Mouse (Mus musculus): ENCODE results near the gene Tex101. TPM values are rescaled to one million over a fixed set of nuclear protein-coding genes. Genes with fewer than 3 reads are reported as not detected.

Tex101 gene
- not detected in 2 replicates for polyA plus RNA-seq (2021; fragmentation: Nextera tagmentation)
- long read RNA-seq, experiment 1, result 0 reads
- long read RNA-seq, experiment 2, result 0 reads

DNA sequence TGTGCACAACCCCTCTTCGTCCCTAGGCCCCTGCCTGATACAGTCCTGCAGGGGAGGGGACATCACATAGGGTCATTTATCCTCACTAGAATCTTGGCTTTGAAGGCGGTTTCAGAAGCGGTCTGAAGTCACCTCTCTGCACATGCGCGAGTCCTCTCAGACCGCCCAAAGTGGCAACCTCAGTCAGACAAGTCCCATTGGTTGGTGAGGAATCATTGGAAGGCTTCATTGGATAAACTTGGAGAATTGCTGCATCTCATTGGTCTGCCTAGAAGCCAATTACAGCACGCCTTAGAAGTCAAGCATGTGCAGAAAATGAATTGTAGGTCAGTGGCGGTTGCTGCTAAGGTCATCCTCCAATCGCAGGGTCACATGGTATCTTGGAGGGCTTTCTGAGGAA, at the start of gene Tex101:
Gene Tex101, minus strand, starts transcription at position 101 of the 400 bp plus-strand sequence.

DNA sequence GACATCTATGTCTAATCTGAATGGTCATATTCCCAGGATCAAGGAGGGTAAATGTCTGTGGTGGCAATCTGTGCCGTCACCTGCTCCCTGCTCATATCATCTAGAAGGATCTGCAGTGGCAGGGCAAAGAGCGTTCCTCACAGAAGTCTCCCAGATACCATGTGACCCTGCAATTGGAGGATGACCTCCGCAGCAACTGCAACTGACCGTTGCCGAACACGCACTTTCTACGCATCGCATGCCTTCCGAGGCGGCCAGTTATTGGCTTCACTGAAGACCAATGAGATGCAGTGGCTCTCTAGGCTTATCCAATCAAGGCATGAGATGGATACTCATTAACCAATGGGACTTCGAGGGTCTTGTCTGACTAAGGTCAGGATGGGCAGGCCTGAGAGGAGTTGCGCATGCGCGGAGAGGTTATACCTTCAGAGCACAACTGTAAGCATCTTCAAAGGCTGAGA, 32.4 kb upstream of the Tex101 start, which contains the start of gene BC049730:
Gene BC049730, plus strand, starts transcription at position 411 of the 461 bp plus-strand sequence.

DNA sequence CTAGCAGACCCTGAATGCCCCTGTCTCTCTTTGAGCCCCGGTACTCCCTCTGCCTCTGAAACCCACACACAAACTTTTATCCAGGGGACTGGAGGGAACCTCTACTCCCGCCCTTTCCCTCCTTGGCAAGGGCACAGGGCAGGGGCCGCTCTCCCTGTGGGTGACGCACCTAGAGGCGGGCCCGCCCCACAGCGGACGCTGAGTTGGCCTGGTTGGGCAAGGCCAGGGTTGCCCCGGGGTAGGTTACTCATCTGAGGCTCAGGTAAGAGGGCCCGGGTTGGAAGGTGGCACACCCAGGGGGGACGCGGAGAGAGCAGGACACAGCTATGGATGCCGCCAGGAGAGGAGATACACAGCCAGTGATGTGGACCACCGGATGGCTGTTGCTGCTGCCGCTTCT, 40.2 kb downstream of the Tex101 start, which contains the start of gene Lypd3:
Gene Lypd3, plus strand, starts transcription at position 287 of the 400 bp plus-strand sequence.

Other genes with a start within 250 kb of the Tex101 start
- not detected in 2 replicates for gene Irgc1, start 224.4 kb downstream of the Tex101 start, polyA plus RNA-seq (2021; fragmentation: Nextera tagmentation)
- gene Plaur, start 214.2 kb downstream of the Tex101 start, polyA plus RNA-seq (2021; fragmentation: Nextera tagmentation), result 0.78 and 0.88 TPM in 2 replicates
- gene Cadm4, start 194.7 kb downstream of the Tex101 start, polyA plus RNA-seq (2021; fragmentation: Nextera tagmentation), result 4.5 and 5.0 TPM in 2 replicates
- 91.6 and 96.3 TPM in 2 replicates for gene Zfp428, start 169.7 kb downstream of the Tex101 start, polyA plus RNA-seq (2021; fragmentation: Nextera tagmentation)
- not detected in 2 replicates for gene AC161166.1, start 164.2 kb downstream of the Tex101 start, polyA plus RNA-seq (2021; fragmentation: Nextera tagmentation)
- 9.7 and 10.2 TPM in 2 replicates for gene Irgq, start 146.0 kb downstream of the Tex101 start, polyA plus RNA-seq (2021; fragmentation: Nextera tagmentation)
- gene Pinlyp, start 130.6 kb downstream of the Tex101 start, polyA plus RNA-seq (2021; fragmentation: Nextera tagmentation), result not detected in 2 replicates
- gene Xrcc1, start 130.4 kb downstream of the Tex101 start, polyA plus RNA-seq (2021; fragmentation: Nextera tagmentation), result 27.8 and 31.3 TPM in 2 replicates
- 30.0 and 33.3 TPM in 2 replicates for gene Ethe1, start 89.1 kb downstream of the Tex101 start, polyA plus RNA-seq (2021; fragmentation: Nextera tagmentation)
- 7.2 and 10.3 TPM in 2 replicates for gene Zfp575, start 89.0 kb downstream of the Tex101 start, polyA plus RNA-seq (2021; fragmentation: Nextera tagmentation)
- gene Phldb3, start 65.9 kb downstream of the Tex101 start, polyA plus RNA-seq (2021; fragmentation: Nextera tagmentation), result not detected in 2 replicates
- not detected in 2 replicates for gene Lypd3, start 40.1 kb downstream of the Tex101 start, polyA plus RNA-seq (2021; fragmentation: Nextera tagmentation)
- not detected in 2 replicates for gene BC049730, start 32.6 kb upstream of the Tex101 start, polyA plus RNA-seq (2021; fragmentation: Nextera tagmentation)
- not detected in 2 replicates for gene Gm4763, start 50.2 kb upstream of the Tex101 start, polyA plus RNA-seq (2021; fragmentation: Nextera tagmentation)
- 0.05 and 0.11 TPM in 2 replicates for gene Cd177, start 83.6 kb upstream of the Tex101 start, polyA plus RNA-seq (2021; fragmentation: Nextera tagmentation)
- 0.18 TPM in 1 of 2 replicates, not detected in the other for gene Ceacam10, start 100.5 kb upstream of the Tex101 start, polyA plus RNA-seq (2021; fragmentation: Nextera tagmentation)
- 3.4 and 3.5 TPM in 2 replicates for gene Gm9844, start 185.5 kb upstream of the Tex101 start, polyA plus RNA-seq (2021; fragmentation: Nextera tagmentation)
- gene Lypd4, start 193.3 kb upstream of the Tex101 start, polyA plus RNA-seq (2021; fragmentation: Nextera tagmentation), result not detected in 2 replicates
- not detected in 2 replicates for gene Dmrtc2, start 193.4 kb upstream of the Tex101 start, polyA plus RNA-seq (2021; fragmentation: Nextera tagmentation)
- 2,737 and 3,292 TPM in 2 replicates for gene Rps19, start 207.7 kb upstream of the Tex101 start, polyA plus RNA-seq (2021; fragmentation: Nextera tagmentation)
- 0.21 TPM in 1 of 2 replicates, not detected in the other for gene Cd79a, start 220.7 kb upstream of the Tex101 start, polyA plus RNA-seq (2021; fragmentation: Nextera tagmentation)
- gene Arhgef1, start 226.2 kb upstream of the Tex101 start, polyA plus RNA-seq (2021; fragmentation: Nextera tagmentation), result 5.6 and 6.3 TPM in 2 replicates

All from layer of hippocampus, adult 6 months (tissue).